Mouse (Mus musculus) kidney, adult 2 months (tissue): ENCODE results near the gene Acbd6.

ENCODE experiments used
- CTCF ChIP-seq: fragments of 200-500 bp; conservative IDR thresholded peaks from 2 replicates; pipeline ENCODE4 v1.5.1; 2011; ENCODE audit warnings: low read depth, mild to moderate bottlenecking, control low read depth, low read length, moderate library complexity, mixed read lengths; ENCODE audit not compliant: insufficient read depth, insufficient read length
- POLR2A ChIP-seq: fragments of 200-500 bp; IDR thresholded peaks from one replicate; pipeline ENCODE4 v1.6.1; 2011; ENCODE audit warnings: low read depth, low read length, control low read depth

- TF ChIP-seq POLR2A (no peak), CTCF (no peak)
Measured at GRCm38 (mm10) chr1:155605391-155606155, 47.7 kb downstream of the Acbd6 start.
